Mouse (Mus musculus) megakaryocyte, embryonic 14.5 days (primary cell): Measurements from ENCODE around the gene Hcn4.

Source experiments
- FLI1 ChIP-seq: IDR thresholded peaks from 2 replicates; pipeline ENCODE4 v1.6.1; 2012; ENCODE audit warnings: low read length, inconsistent platforms, mixed read lengths
- GATA1 ChIP-seq: IDR thresholded peaks from 3 replicates; pipeline ENCODE4 v1.6.1; 2012; ENCODE audit warnings: mixed read lengths, low read length, inconsistent platforms, borderline replicate concordance

- TF ChIP-seq GATA1 (no peak), FLI1 (no peak)
These were observed 66.7 kb downstream of the Hcn4 start for GRCm38 (mm10) chr9:58889782-58890448.
